Mouse (Mus musculus) adrenal gland, adult 18-20 months (tissue): ENCODE measurements around the gene Igfbp7. TPM values are rescaled to one million over a fixed set of nuclear protein-coding genes. Genes with fewer than 3 reads are reported as not detected.

Experiments
- DNase-seq, 2 experiments: peaks; one replicate each; pipeline ENCODE4 v3.0.0; 2021 to 2022; ENCODE audit warnings: low spot score in 2 of 2
- total RNA-seq, 2 experiments: library from RNA; stranded (reverse); gene quantifications; 1 replicate in 1 of 2; 2 replicates in 1 of 2; pipeline ENCODE4 v1.2.3; 2021

Gene Igfbp7
- total RNA-seq, 2 experiments from 2014 or later: 513 to 592 TPM

- no peak for DNase-seq
These were observed 26.6 kb downstream of the Igfbp7 start for GRCm38 (mm10) chr5:77381283-77381682.

- DNase-seq: no peak
These were observed 27.4 kb downstream of the Igfbp7 start for GRCm38 (mm10) chr5:77380321-77380901.

GRCm38 (mm10) chr5:77379434-77380135 is 28.3 kb downstream of the Igfbp7 start:
- DNase-seq: no peak

GRCm38 (mm10) chr5:77378027-77378426 is 29.8 kb downstream of the Igfbp7 start:
- DNase-seq: no peak

GRCm38 (mm10) chr5:77375546-77375945 is 32.3 kb downstream of the Igfbp7 start:
- no peak for DNase-seq

GRCm38 (mm10) chr5:77374945-77375344 is 32.9 kb downstream of the Igfbp7 start:
- DNase-seq: no peak

GRCm38 (mm10) chr5:77372778-77373177 is 35.1 kb downstream of the Igfbp7 start:
- no peak for DNase-seq

GRCm38 (mm10) chr5:77372242-77372641 is 35.6 kb downstream of the Igfbp7 start:
- no peak for DNase-seq

- DNase-seq: no peak
These were observed 37.4 kb downstream of the Igfbp7 start for GRCm38 (mm10) chr5:77370378-77370892.

GRCm38 (mm10) chr5:77369394-77369793 is 38.4 kb downstream of the Igfbp7 start:
- no peak for DNase-seq

- DNase-seq: no peak
These were observed 39.6 kb downstream of the Igfbp7 start for GRCm38 (mm10) chr5:77368194-77368593.

GRCm38 (mm10) chr5:77367682-77368081 is 40.2 kb downstream of the Igfbp7 start:
- DNase-seq: no peak

- no peak for DNase-seq
These were observed 40.7 kb downstream of the Igfbp7 start for GRCm38 (mm10) chr5:77367145-77367544.

GRCm38 (mm10) chr5:77366313-77366712 is 41.5 kb downstream of the Igfbp7 start:
- DNase-seq: no peak

GRCm38 (mm10) chr5:77364443-77365038 is 43.3 kb downstream of the Igfbp7 start:
- DNase-seq: no peak

GRCm38 (mm10) chr5:77363650-77364049 is 44.2 kb downstream of the Igfbp7 start:
- no peak for DNase-seq

- no peak for DNase-seq
These were observed 45.7 kb downstream of the Igfbp7 start for GRCm38 (mm10) chr5:77362120-77362519.

- DNase-seq: no peak
These were observed 46.8 kb downstream of the Igfbp7 start for GRCm38 (mm10) chr5:77361006-77361405.

GRCm38 (mm10) chr5:77359971-77360370 is 47.9 kb downstream of the Igfbp7 start:
- DNase-seq: no peak

GRCm38 (mm10) chr5:77358347-77358746 is 49.5 kb downstream of the Igfbp7 start:
- peak; percentile 36 to 42 for DNase-seq

- DNase-seq: peak; percentile 70 to 73
These were observed 50.3 kb downstream of the Igfbp7 start for GRCm38 (mm10) chr5:77357405-77358149.
